Mouse (Mus musculus): ENCODE data around the gene Tmem176b.
"Not testable (repeated sequence)": the region's sequence is repeated elsewhere in the genome, so short reads cannot be mapped to it uniquely, and the experiment has no call there.

DNA sequence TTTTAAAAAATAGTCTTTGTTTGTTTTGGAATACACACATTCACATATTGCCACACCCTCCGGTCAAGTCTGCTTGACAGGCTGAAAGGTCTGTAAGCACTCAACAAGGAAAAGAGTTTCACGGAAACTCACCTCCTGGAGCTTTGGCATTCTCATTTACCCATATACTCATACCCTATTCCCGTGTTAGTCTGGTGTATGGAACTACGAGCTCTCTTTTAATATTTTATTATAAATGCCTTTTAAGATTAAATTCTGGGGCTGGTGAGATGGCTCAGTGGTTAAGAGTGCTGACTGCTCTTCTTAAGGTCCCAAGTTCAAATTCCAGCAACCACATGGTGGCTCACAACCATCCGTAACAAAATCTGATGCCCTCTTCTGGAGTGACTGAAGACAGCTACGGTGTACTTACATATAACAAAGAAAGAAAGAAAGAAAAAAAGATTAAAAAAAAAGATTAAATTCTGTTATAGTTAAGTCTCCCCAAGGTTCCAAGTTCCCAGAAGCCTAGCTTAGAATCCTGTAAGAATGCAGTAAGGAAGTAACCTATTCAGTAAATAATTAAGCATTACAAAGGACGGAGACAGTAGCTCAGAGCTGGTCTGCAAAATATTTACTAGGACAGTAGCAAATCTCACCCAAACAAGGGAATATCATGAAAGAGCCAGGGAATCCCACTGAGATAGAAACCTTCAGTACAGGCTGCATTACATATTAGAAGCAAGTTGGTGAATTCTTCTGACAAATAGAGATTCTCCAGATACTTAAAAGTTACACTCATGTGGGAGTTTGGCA is 19.1 kb downstream of the Tmem176b start:
- not testable (repeated sequence) for TF ChIP-seq GATA1 (IDR thresholded peaks at IDR 0.05; ENCODE audit: borderline replicate concordance, low read length); FLI1 (IDR thresholded peaks at IDR 0.05; ENCODE audit: low read length)

All from megakaryocyte, embryonic 14.5 days (primary cell).